Mouse (Mus musculus) brain, embryonic 18.5 days (tissue): ENCODE measurements around the gene Fndc7.

ENCODE experiments used
- DNase-seq: peaks from one replicate; pipeline ENCODE4 v3.0.0-alpha.2; 2012; ENCODE audit warnings: low read depth, low spot score

Gene Fndc7

DNA sequence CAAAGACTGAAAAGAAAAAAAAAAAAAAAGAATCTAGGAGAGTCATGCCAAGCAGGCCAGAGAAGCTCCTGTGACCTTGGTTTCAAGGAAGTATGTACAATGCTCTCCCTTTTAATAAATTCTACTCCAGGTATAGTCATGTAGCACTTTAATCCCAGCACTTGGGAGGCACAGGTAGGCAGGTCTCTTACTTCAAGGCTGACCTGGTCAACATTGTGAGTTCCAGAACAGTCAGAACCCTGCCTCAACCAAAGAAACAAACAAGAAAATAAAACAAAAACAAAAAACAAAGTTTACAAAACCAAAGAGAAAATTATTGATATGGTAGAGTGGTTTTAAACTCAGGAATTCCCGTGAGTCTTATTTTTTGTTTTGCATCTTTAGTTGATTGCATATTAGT, at the start of gene Fndc7:
TSS of gene Fndc7 (minus strand) at position 101 of the 400 bp plus-strand sequence.
- DNase-seq: no peak

DNA sequence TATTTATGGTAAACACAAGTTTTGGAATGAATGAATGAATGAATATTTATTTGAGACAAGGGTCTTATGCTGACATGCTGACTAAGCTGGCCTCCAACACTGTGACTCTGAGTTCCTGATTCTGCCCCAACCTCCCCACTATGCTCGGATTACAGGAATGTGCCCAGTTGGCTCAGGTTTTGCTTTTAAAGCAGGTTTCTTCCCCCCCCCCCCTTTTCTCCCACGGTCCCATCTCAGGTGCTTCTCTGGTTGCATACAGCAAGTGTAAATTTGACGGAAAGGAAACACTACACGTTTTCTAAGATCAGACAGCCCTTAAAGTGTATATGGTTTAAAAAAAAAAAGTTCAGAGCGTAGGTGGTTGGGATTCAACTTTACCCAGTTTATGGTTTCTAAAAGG, 49.8 kb upstream of the Fndc7 start, which contains the start of gene Henmt1:
TSS of gene Henmt1 (plus strand) at position 301 of the 400 bp plus-strand sequence.
- no peak for DNase-seq

- DNase-seq: no peak
Measured at GRCm38 (mm10) chr3:108938691-108939090, 48.9 kb upstream of the Fndc7 start.

DNA sequence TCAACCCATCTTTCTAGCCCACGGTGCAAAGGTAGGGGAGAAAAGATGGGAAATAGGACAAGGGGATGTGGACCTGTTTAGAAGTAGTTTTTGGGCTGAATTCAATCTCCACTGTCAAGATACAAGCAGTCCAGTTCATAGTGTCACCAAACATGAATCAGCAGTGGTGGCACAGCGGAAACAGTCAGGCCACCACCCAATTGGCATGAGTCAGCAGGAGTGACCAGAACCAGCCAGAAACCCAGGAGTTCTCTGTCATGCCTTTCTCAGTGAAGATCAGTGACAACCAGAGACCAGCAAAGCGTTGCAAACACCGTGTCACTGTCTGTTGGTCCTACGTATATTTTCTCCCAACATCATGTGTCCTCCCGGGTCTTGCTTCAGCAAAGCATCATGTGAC, 43.7 kb upstream of the Fndc7 start:
- no peak for DNase-seq

DNA sequence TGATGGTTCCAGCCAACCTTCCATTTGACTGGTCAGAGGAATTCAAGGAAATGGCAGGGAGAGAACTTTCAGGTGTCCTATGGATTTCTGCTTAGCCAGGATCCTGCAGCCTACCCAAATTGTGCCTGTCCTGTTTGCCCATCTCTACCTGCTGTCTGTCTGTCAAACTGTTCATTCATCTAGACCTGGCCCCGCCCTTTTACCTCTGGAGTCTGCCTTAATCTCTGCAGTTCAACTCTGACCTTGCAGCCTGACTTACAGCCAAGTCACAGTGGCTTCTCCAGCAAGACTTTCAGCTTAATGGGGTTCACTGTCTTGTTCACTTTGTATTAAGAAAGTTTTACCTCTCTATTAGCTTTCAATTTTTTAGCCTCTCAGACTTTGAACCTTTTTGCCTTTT, 36.5 kb upstream of the Fndc7 start:
- no peak for DNase-seq

DNA sequence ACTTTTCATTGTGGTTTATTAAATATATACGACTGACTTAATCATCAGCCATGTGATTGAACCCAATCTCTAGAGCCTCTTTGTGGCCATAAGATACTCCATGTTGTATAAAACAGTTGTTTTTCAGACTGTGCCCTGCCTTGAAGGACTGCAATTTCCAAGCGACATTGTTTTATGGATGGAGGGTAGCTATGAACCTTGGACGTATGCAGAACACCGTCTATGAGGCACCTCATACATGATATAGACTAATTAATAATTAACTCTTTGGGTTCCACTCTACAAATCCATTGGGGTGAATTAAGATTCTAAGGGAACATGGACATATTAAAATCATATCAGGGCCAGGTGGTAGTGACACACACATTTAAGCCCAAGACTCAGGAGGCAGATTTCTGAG, 35.9 kb upstream of the Fndc7 start:
- DNase-seq: no peak

DNA sequence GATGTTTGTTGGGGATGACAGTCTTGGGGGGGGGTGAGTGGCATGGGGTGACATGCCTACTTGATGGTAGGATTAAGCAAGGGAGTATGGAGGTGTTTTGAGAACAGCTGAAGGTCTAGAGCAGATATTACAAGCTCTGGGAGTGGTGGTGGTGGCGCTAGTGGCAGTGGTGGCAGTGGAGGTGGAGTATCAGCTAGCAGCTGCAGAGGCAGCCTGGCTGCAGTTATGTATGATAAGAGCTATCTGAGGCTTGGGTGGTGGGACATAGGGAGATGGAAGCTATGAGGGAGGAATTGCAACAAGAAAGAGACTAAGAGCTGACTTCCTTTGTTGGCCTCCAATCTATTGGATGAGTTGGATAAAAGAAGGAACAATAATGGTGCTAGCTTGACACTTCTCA, 32.0 kb upstream of the Fndc7 start:
- no peak for DNase-seq

DNA sequence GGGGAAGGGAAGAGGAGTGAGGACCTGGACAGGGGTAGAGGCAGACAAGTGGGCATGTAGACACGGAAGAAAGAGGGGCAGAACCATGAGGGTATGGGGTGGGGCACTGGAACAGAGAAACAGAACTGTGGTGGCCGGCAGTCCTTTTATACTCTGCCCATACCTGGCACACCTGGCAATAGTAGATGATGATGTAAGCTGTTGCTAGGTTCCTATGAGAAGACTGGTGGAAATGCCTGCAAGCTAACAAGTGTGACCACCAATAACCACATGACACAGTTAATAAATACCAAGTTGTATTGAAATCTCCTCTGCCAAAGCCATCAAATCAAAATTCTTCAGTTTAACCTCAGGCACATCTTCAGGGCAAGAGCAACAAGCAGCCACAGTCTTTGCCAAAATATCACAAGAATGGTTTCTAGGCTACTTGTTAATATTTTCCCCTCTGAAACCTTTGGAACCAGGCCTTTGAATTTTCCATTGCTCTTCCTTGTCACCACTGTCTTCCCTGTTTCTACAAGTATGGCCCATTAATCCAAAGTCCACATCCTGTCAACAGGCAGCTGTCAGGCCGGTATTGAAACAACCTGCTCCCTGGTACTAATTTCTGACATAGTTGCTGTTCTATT, 30.7 kb upstream of the Fndc7 start:
- no peak for DNase-seq

DNA sequence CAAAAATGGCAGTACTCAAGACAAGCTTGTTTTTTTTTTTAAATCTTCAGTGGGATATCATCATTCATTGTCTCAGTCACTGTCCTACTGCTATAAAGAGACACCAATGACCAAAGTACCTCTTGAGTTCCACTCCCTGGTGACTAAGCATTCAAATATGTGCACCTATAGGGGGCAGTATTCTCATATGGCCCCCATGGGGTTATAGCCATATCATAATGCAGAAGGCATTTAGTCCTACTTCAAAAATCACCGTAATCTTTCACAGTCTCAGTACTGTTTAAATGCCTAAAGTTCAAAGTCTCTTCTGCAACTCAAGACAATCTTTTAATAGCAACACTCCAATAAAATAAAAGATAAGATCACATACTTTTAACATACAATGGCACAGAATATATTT, 29.0 kb upstream of the Fndc7 start:
- DNase-seq: no peak

- DNase-seq: no peak
Measured at GRCm38 (mm10) chr3:108917986-108918385, 28.2 kb upstream of the Fndc7 start.

DNA sequence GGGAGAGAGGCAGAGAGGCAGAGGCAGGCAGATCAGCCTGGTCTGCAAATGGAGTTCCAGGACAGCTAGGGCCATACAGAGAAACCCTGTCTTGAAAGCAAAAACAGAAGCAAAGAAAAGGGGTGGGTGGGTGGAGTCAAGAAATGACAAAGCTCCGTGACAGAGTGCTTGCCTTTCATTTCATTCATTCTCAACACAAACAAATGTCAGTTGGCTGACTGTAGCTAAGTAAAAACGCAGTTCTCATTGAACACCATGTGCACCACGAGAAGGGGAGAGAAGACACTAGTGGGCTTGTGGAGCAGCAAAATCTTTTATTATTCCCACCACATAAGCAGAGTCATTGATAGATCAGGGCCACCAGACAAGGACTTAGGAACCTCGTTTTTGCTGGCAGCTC, 27.0 kb upstream of the Fndc7 start:
- no peak for DNase-seq

GRCm38 (mm10) chr3:108915999-108916398, 26.2 kb upstream of the Fndc7 start:
- DNase-seq: no peak

DNA sequence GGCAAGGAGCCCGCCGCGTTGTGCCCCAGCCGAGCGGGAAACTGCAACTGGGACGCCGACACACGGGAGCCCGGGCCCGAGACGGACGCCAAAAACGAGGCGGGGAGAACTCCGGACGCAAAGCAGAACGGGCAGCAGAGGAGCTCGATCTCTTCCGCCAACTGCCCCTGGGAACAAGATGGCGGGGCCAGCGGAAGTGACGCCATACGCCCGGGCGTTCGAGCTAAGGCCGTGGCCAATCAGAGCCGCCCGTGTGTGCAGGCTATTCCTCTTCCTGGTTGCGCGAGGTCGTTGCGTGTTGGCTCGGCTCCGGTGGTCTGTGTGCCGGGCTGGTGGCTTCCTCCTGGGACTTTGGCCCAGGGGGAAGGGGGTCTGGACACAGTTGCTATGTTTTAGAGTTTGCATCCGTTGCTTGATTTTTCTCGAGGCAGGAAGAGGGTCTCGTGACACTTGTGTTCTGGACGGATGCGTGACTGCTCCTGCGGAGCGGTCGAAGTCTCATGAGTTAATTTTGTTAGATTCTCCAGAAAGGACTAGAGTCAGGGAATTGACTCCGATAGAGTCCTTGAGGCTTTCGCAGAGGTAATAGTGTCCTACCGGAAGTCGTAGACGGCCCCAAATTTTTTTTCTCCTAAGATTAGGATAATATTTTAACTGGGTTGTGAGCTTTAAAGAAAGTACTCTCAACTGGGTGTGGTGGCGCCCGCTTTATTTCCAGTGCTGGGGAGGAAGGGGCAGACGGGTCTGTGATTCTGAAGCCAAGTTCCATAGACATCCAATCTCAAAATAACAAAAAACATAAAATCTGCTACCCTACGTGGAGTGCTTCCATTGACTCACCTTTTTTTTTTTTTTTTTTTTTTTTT, 22.0 kb upstream of the Fndc7 start, which contains the start of gene Prpf38b:
TSS of gene Prpf38b (minus strand) at position 180 of the 866 bp plus-strand sequence.
- peak; percentile 91 for DNase-seq

GRCm38 (mm10) chr3:108911081-108911547, 21.3 kb upstream of the Fndc7 start:
- no peak for DNase-seq

- no peak for DNase-seq
Measured at GRCm38 (mm10) chr3:108910303-108911080, 20.7 kb upstream of the Fndc7 start.

- no peak for DNase-seq
Measured at GRCm38 (mm10) chr3:108902934-108903333, 13.1 kb upstream of the Fndc7 start.

- DNase-seq: no peak
Measured at GRCm38 (mm10) chr3:108902038-108902437, 12.2 kb upstream of the Fndc7 start.

DNA sequence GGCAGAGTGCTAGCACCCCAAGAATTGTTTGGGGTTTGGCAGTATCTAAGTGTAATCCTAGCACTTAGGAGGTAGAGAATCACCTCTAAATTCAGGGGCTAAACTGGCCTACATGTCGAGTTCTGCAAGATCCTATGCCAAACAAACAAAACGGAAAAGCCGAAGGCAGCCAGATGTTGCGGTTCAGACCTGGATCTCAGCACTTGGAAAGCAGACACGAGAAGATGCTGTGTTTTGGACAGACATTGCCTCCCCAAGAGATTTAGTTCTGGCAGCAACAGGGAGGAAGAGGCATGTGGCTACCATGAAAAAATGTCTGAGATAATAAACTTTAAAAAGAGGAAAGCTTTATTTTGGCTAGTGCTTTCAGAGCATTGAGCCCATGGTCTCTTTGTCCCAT, 10.9 kb upstream of the Fndc7 start:
- no peak for DNase-seq

DNA sequence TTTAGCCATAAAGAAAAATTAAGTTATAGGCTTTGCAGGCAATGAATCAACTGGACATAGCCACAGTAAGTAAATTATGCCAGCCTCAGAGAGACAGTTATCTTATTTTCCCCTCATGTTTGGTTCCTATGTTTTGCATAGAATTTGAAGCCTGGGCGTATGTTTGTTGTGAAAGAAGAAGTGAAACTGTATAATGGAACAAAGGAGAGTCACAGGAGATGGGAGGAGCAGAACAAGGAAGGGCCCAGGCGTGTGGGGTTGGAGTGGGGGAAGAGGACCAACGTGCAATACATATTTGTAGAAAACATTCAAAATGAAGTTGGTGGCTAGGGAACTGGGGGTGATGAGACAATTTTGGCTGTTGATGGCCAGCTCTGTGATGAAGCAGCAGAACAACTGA, 10.3 kb upstream of the Fndc7 start:
- no peak for DNase-seq

DNA sequence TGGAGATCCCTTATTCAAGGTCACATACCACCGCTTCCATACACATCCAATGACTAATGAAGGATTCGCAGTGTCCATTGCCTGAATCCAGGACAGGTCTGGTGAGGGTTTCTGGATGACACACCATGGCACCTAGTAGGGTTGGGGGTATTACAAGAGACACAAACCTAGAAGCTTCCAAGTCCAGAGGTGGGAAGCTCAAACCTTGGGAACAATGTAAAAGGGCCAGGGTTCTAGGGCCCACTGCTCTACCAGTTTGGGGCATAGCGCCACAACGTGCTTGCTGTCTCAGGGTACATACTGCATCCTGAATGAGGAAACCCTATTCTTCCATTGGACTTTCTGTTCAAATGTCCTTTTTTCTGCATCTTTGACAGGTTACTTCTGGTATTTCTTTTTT, 8.8 kb upstream of the Fndc7 start:
- no peak for DNase-seq

DNA sequence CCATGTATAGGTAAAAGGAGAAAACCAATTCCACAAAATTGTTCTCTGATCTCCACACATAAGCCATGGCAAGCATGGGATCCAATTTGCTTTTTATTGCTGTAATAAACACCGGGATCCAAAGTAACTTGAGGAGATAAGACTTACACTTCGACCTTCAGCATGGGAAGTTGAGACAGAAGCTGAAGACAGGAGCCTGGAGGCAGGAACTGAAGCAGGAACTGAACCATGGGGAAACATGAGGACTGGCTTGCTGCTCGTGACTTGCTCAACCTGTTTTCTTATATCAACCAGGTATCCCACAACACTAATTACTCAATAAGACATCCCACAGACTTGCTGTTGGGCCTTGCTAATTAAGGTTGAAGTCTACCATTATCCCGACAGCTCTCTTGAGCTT, 3.1 kb upstream of the Fndc7 start:
- no peak for DNase-seq

- no peak for DNase-seq
Measured at GRCm38 (mm10) chr3:108892080-108892479, 2.3 kb upstream of the Fndc7 start.
